Mouse (Mus musculus): Measurements from ENCODE around the gene Pdhx.

The Pdhx gene

GRCm38 (mm10) chr2:103073219-103073982 lies at the start of gene Pdhx, which contains the start of gene Apip:
Gene Pdhx (minus strand): TSS chr2:103073513.
Gene Apip (plus strand): TSS chr2:103073675.
- DNase-seq (ENCODE audit: low read depth), result peak; percentile 98

- peak; percentile 13 for DNase-seq (ENCODE audit: low read depth)
Observed at GRCm38 (mm10) chr2:103119197-103119854, 46.0 kb upstream of the Pdhx start.

DNA sequence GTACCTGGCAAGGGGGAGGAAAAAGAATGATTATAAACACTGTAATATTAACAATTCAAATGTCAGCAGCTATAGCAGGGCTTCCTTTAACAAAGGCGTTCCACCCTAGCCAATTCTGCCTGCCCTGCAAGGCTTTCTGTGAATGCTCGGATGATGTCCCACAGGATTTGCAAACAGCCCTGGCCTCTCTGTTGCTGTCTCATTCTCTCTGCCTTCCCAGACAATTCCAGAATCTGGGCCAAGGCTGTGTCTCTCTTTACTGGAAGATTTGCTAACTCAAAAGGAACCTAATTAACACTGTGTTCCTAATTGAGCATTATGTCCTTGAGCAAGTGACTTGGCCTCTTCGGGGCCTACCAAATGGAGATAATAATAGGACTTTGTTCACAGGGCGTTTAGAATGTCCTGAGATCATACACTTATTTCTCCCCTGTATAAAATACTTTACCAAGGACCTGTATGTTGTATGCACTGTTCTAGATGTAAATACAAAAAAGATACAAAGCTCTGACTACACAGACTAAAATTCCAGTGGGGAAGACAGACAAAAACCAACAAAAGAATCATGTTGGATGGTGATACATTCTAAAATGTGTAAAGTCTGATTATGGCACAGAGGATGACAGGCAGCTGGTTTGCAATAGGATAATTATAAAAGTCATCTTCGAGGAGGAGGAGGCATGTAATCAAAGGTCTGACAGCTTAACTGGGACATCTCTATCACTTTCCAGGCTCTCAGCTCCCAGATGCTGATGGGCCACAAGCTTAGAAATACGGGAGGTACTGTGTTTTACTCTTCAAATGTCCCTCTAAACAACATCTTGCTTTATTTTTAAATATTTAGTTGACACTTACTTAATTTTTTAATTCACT lies 45.2 kb upstream of the Pdhx start:
- DNase-seq (ENCODE audit: low read depth), result no peak

DNA sequence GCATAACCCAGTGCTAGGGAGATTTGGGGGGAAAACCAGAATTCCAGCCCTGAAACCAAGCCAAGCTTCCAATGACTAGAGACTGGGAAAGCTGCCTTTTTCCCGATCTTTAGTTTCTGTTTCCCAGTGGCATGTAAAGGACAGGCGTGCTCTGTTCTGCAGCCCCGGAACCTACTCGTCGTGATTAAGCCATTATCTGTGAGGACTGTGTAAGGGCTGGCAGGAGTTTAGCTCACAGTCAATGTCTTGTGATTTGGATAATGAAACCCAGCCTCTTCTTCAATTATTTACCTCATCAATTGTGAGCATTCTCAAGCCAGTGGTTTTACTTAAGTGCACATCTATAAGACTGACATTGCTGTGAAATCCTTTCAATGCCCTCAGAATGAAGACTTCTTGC lies 43.9 kb upstream of the Pdhx start:
- DNase-seq (ENCODE audit: low read depth), result no peak

- DNase-seq (ENCODE audit: low read depth), result no peak
Observed at GRCm38 (mm10) chr2:103111669-103112068, 38.4 kb upstream of the Pdhx start.

- no peak for DNase-seq (ENCODE audit: low read depth)
Observed at GRCm38 (mm10) chr2:103106172-103106571, 32.9 kb upstream of the Pdhx start.

GRCm38 (mm10) chr2:103102595-103102994 lies 29.3 kb upstream of the Pdhx start:
- no peak for DNase-seq (ENCODE audit: low read depth)

- no peak for DNase-seq (ENCODE audit: low read depth)
Observed at GRCm38 (mm10) chr2:103089521-103089920, 16.2 kb upstream of the Pdhx start.

DNA sequence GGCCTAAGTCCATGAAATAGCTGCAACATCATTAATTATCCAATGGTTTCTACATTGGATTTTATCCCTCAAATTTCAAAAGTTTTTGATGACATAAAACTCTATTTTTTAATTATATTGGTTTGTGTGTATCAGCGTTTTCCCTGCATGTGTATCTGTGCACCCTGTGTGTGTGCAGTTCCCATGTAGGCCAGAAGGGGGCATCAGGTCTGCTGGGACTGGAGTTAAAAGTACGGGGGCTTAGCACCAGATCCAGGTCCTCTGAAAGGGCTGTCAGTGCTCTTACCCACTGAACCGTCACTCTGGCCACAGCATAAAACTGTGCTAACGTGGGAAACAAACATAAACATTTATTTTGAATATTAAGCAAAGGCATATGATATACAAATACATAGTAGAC lies 14.8 kb upstream of the Pdhx start:
- DNase-seq (ENCODE audit: low read depth), result no peak

DNA sequence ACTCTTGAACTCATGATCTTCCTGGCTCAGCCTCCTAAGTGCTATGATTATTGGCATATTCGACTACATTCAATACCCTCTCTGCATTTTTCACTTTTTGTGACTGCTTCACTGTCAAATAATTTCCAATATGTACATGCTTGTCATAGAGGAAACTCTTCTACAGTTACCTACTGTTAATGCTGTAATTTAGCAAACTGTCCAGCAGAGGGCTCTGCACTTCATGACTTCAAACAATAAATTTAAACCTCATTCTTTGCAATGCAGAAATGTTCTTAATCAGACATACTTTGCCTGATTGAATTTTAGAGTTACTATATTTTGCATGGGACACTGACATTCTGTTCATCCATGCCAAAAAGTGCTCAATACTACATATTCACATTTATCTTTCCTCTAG lies 13.1 kb upstream of the Pdhx start:
- DNase-seq (ENCODE audit: low read depth), result peak; percentile 57

GRCm38 (mm10) chr2:103085633-103086032 lies 12.3 kb upstream of the Pdhx start:
- no peak for DNase-seq (ENCODE audit: low read depth)

GRCm38 (mm10) chr2:103084451-103084850 lies 11.1 kb upstream of the Pdhx start:
- DNase-seq (ENCODE audit: low read depth), result peak; percentile 43

DNA sequence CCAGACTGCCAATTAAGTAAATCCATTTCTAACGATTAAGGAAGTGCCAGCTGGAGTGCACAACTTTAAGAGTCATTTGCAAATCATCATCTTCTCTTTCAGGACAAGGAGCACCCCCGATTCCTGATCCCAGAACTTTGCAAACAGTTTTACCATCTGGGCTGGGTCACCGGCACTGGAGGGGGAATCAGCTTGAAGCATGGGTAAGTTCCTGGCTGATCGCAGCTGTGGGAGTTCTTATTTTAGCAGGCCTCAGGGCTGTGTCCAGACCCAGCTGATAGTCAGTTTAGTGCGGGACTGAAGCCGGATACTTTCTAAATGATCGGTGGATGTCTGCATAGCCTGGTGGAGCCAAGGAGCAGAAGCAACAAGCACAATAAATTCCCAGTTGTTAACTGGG lies 9.5 kb upstream of the Pdhx start:
- DNase-seq (ENCODE audit: low read depth), result no peak

- no peak for DNase-seq (ENCODE audit: low read depth)
Observed at GRCm38 (mm10) chr2:103081706-103082105, 8.4 kb upstream of the Pdhx start.

- DNase-seq (ENCODE audit: low read depth), result no peak
Observed at GRCm38 (mm10) chr2:103081117-103081516, 7.8 kb upstream of the Pdhx start.

GRCm38 (mm10) chr2:103070586-103070985 lies 2.7 kb downstream of the Pdhx start:
- DNase-seq (ENCODE audit: low read depth), result no peak

- DNase-seq (ENCODE audit: low read depth), result peak; percentile 40
Observed at GRCm38 (mm10) chr2:103069752-103070405, 3.4 kb downstream of the Pdhx start.

DNA sequence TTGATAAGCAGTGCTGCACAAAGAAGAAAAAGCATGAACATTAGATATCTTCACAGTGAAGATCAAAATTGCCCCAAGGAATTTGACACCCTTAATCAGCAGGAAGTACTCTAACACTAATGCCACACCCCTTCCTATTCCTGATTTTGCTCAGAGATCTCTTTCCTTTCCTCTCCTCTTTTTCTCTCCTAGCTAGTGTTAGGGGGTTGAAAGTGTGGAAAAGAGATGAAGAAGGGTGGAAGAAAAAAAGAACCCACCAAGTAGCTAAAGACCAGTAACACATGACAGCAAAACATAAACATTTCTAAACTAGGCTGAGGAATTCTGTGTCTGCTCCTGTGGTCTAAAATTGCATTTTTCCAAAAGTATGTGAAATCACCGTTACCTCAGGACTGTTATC lies 4.7 kb downstream of the Pdhx start:
- no peak for DNase-seq (ENCODE audit: low read depth)

DNA sequence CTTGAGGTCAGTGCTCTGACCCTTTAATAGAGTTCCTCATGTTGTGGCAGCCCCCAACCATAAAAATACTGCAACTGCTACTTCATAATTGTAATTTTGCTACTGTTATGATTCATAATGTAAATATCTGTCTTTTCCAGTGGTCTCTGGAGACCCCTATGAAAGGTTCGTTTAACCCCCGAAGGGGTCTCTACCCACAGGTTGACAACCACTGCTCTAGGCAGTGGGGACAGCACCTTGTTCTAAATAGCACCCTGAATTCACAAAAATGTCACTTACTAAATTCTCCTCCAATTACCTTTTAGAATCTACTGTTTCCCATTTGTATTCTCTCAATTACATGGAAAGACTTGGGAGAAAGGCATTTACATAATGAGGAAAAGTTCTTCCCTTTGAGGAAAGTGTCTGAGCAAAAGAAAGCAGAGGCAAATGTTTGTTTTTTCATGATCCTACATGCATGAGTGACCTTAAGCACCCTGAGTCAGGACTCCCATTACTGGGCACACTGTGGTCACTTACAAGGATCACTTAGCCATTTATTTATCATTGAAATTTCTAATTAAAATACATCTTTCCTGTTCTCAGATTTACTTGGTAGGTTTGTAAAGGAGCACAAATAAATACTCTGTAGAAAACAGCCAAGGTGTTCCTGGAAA lies 5.6 kb downstream of the Pdhx start:
- no peak for DNase-seq (ENCODE audit: low read depth)

DNA sequence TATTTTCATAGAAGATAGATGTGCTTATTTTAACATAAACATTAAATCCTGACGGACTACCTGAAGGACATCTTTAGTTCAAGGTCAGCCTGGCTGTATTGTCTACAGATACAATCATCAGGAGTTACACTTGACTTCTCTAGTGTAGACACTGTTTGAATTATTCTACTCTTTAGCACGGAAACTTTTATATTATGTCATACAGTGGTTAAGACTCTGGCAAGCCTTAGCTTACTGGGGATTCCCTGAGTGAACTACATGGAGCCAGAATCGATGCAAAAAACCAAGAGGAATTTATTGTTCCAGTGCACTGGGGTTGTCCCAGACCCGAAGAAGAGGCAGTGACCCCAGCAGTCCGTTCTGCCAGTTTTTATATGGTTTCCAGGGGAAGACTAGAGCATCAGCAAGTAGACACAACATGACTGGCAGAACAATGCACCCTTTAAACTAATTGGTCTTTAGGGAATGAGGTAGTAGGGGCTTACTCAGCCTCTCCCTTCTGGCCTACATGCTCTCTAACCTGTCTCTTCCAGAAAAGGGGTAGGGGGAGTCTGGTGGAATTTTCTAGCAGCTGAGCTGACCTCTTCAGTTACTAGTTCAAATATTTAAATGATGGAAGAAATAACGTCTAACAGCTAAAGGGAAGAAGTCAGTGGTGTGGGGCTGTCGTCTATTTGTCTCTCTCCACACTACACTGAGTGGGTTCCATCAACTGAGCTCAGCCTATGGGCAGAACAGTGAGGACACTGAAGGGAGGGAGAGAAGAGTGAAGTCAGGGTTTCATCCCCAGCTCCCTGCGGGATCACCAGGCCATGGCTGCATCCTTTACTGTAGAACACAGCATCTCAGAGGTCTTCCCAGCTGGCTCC lies 6.4 kb downstream of the Pdhx start:
- no peak for DNase-seq (ENCODE audit: low read depth)

- peak; percentile 78 for DNase-seq (ENCODE audit: low read depth)
Observed at GRCm38 (mm10) chr2:103062865-103063264, 10.4 kb downstream of the Pdhx start.
